Mouse (Mus musculus) lung, embryonic 16.5 days (tissue): Measurements from ENCODE around the gene Vezt. TPM values are rescaled to one million over a fixed set of nuclear protein-coding genes. Genes with fewer than 3 reads are reported as not detected.

Experiments
- ATAC-seq: fragments of 200-750 bp; cut with Nextera tagmentation; 2 replicates; pipeline ENCODE4 v1.8.0; 2017; ENCODE audit warnings: low read depth, mild to moderate bottlenecking, moderate library complexity
- H3K27ac ChIP-seq: fragments of 300-500 bp; sonication (generic); 2 replicates; pipeline ENCODE4 v1.5.1; 2014; ENCODE audit warnings: mild to moderate bottlenecking, control low read depth, low read length
- H3K27me3 ChIP-seq: fragments of 300-500 bp; sonication (generic); 2 replicates; pipeline ENCODE4 v1.6.1; 2014; ENCODE audit warnings: low read depth, low read length, mixed read lengths; ENCODE audit not compliant: control insufficient read depth, insufficient read depth
- H3K36me3 ChIP-seq: fragments of 300-500 bp; sonication (generic); 2 replicates; pipeline ENCODE4 v1.6.1; 2014; ENCODE audit warnings: low read length; ENCODE audit not compliant: control insufficient read depth, insufficient read depth
- H3K4me1 ChIP-seq: fragments of 300-500 bp; sonication (generic); replicated peaks from 2 replicates; pipeline ENCODE4 v1.6.1; 2014; ENCODE audit warnings: low read length, mixed read lengths; ENCODE audit not compliant: control insufficient read depth, insufficient read depth
- H3K4me2 ChIP-seq: fragments of 300-500 bp; sonication (generic); 2 replicates; pipeline ENCODE4 v1.6.1; 2014; ENCODE audit warnings: low read depth, low read length, control low read depth
- H3K4me3 ChIP-seq: fragments of 300-500 bp; sonication (generic); 2 replicates; pipeline ENCODE4 v1.5.1; 2014; ENCODE audit warnings: mild to moderate bottlenecking, low read length, control low read depth
- H3K9ac ChIP-seq: fragments of 300-500 bp; sonication (generic); 2 replicates; pipeline ENCODE4 v1.6.1; 2014; ENCODE audit warnings: low read length, control low read depth
- H3K9me3 ChIP-seq: fragments of 300-500 bp; sonication (generic); 2 replicates; pipeline ENCODE4 v1.6.1; 2016; ENCODE audit warnings: low read length; ENCODE audit not compliant: control insufficient read depth
- WGBS: fragments of 180-500 bp; shearing (Covaris S2); extraction: QIAGEN DNeasy Blood & Tissue Kit; methylation state at CpG from one replicate; pipeline ENCODE4 v1.1.7; 2014; 5-methylcytosine and 5-hydroxymethylcytosine counted together
- polyA plus RNA-seq: library from polyadenylated mRNA; unstranded; fragments of >200 nt; fragmentation: Nextera tagmentation; extraction: Ambion mirVana; gene quantifications from 2 replicates; pipeline ENCODE4 v1.2.1, GENCODE M21; 2015

Vezt gene
- polyA plus RNA-seq, 1 experiment from 2014 or later, result 27.3 TPM

- Histone ChIP-seq H3K4me1 (peaks cover 7% of the 10 kb centered on the region; the same call in 1 of the 2 replicates), H3K27me3 (no peaks in the 10 kb centered on the region), H3K4me3 (no peak overlapping the region), H3K27ac (no peak overlapping the region), H3K9me3 (no peaks in the 10 kb centered on the region), H3K36me3 (no peaks in the 10 kb centered on the region), H3K4me2 (no peak overlapping the region), H3K9ac (no peak overlapping the region)
- ATAC-seq, result no peak
- 79% methylated on average over 2 of the region's 2 CpGs for WGBS
Measured at GRCm38 (mm10) chr10:93949921-93950320, 85.7 kb downstream of the Vezt start.

- Histone ChIP-seq H3K4me1 (peaks cover 7% of the 10 kb centered on the region; the same call in 1 of the 2 replicates), H3K27ac (no peak overlapping the region), H3K9me3 (no peaks in the 10 kb centered on the region), H3K4me3 (no peak overlapping the region), H3K9ac (no peak overlapping the region), H3K36me3 (no peaks in the 10 kb centered on the region), H3K27me3 (no peaks in the 10 kb centered on the region), H3K4me2 (no peak overlapping the region)
- peak; percentile 26; the same call in 1 of the 2 replicates for ATAC-seq
- 60% methylated on average over 9 of the region's 9 CpGs for WGBS
Measured at GRCm38 (mm10) chr10:93945843-93946499, 89.6 kb downstream of the Vezt start.

DNA sequence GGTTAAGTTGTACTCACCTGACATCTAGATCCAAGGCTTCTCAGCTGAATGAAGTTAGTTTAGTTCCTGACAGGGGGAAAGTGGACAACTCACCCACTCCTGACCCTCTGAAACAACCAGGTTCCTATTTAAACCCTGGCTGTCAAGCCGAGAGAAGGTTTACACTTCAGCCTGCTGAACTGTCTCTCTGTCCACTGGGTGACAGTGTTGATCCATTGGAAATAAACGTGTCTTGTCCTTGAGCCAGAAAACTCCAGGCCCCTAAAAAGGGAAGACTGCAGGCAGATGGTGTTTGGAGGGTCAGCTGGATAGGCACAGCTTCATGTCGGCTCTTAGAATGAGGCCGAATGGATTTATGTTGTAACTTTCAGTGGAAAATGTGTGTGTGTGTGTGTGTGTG lies 90.3 kb downstream of the Vezt start:
- H3K4me2 ChIP-seq, result no peak overlapping the region
- WGBS, result 15% methylated on average over 4 of the region's 4 CpGs

GRCm38 (mm10) chr10:93944241-93944640 lies 91.4 kb downstream of the Vezt start:
- 0 out of 2 replicates have a peak, but pooled peaks have one; percentile 12 for ATAC-seq
- WGBS, result 38% methylated on average over 5 of the region's 5 CpGs
- no peak overlapping the region for H3K27ac ChIP-seq
- H3K9me3 ChIP-seq, result no peaks in the 10 kb centered on the region
- no peak overlapping the region for H3K4me3 ChIP-seq
- 0 out of 2 replicates have a peak, but pooled peaks cover 4% of the 10 kb centered on the region for H3K4me1 ChIP-seq
- H3K9ac ChIP-seq, result no peak overlapping the region
- no peak overlapping the region for H3K4me2 ChIP-seq
- H3K36me3 ChIP-seq, result no peaks in the 10 kb centered on the region
- no peaks in the 10 kb centered on the region for H3K27me3 ChIP-seq

More for the DNA sequence above, 90.3 kb downstream of the Vezt start:
- Histone ChIP-seq H3K27me3 (no peaks in the 10 kb centered on the region), H3K9ac (no peak overlapping the region), H3K4me1 (0 out of 2 replicates have a peak, but pooled peaks cover 4% of the 10 kb centered on the region), H3K36me3 (no peaks in the 10 kb centered on the region), H3K9me3 (no peaks in the 10 kb centered on the region), H3K27ac (no peak overlapping the region), H3K4me3 (no peak overlapping the region)
- ATAC-seq, result peak; percentile 83

DNA sequence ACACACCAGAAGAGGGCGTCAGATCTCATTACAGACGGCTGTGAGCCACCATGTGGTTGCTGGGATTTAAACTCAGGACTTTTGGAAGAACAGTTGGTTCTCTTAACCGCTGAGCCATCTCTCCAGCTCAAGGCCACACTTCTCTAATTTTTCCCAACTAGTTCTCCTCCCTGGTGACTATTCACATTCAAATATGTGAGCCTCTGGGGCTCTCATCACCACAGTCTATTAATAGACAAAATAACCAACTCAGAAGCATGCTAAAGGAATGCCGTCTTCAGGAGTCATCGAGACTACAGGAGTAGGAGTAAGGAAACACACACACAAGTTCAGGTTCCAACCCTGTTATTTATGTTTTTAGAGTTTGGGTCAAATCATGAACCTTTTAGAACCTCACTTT lies 95.3 kb downstream of the Vezt start:
- H3K9me3 ChIP-seq, result no peaks in the 10 kb centered on the region
- H3K27me3 ChIP-seq, result no peaks in the 10 kb centered on the region
- no peak overlapping the region for H3K27ac ChIP-seq
- 76% methylated on average over 5 of the region's 5 CpGs for WGBS
- H3K4me3 ChIP-seq, result no peak overlapping the region
- H3K9ac ChIP-seq, result no peak overlapping the region
- no peaks in the 10 kb centered on the region for H3K36me3 ChIP-seq
- H3K4me2 ChIP-seq, result no peak overlapping the region
- no peak for ATAC-seq
- 0 out of 2 replicates have a peak, but pooled peaks cover 2% of the 10 kb centered on the region for H3K4me1 ChIP-seq

DNA sequence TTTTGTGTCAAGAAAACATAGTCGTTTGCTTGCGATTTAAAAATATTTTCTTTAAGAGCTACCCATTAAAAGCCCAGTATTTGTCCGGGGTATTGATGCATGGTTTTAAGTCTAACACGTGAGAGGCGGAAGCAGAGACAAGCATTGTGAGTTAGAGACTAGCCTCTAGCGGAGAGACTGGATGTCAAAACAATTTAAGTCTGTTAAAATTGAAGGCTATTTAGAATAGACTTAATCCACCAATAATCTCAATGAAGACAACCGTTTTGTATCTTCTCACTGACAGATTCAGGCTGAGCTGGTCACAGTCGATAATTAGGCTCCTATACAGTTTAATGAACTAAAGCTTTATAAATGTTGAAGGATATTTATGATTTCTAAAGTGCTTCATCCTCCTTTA lies 95.9 kb downstream of the Vezt start:
- Histone ChIP-seq H3K4me2 (no peak overlapping the region), H3K9me3 (no peaks in the 10 kb centered on the region), H3K4me3 (no peak overlapping the region), H3K27ac (no peak overlapping the region), H3K9ac (no peak overlapping the region), H3K4me1 (no peaks in the 10 kb centered on the region), H3K36me3 (no peaks in the 10 kb centered on the region), H3K27me3 (no peaks in the 10 kb centered on the region)
- WGBS, result 87% methylated on average over 8 of the region's 8 CpGs
- ATAC-seq, result no peak

GRCm38 (mm10) chr10:93938844-93939271 lies 96.8 kb downstream of the Vezt start:
- WGBS, result 83% methylated on average over 20 of the region's 20 CpGs

GRCm38 (mm10) chr10:93933980-93934379 lies 101.6 kb downstream of the Vezt start:
- Histone ChIP-seq H3K27ac (peak overlapping the region; percentile 17; the same call in 1 of the 2 replicates), H3K4me2 (peak overlapping the region; percentile 39)

More at GRCm38 (mm10) chr10:93938844-93939271, 96.8 kb downstream of the Vezt start:
- peaks cover 6% of the 10 kb centered on the region for H3K4me1 ChIP-seq
- H3K27me3 ChIP-seq, result no peaks in the 10 kb centered on the region
- ATAC-seq, result no peak
- no peak overlapping the region for H3K4me3 ChIP-seq
- H3K9ac ChIP-seq, result no peak overlapping the region
- no peak overlapping the region for H3K27ac ChIP-seq
- no peaks in the 10 kb centered on the region for H3K9me3 ChIP-seq
- H3K4me2 ChIP-seq, result no peak overlapping the region
- no peaks in the 10 kb centered on the region for H3K36me3 ChIP-seq

DNA sequence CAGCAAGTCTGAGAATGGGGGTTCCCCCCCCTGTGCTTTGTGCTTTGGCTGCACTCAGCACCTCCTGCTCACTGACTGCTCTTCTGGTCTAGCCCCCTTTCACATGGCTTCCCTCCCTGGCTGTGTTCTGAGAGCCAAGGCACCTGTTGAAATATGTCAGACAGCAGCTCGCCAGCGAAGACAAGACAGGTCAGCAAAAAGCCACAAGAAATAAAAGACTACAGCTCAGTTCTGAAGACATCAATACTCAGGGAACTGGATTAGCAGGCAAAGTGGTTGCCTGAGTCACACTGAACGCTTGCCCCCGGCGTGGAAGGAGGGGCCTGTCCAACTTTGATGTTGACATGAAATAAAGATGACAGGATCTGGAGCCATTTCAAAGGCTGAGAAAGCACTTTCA lies 102.8 kb downstream of the Vezt start:
- ATAC-seq, result peak; percentile 39
- Histone ChIP-seq H3K9ac (no peak overlapping the region), H3K27ac (no peak overlapping the region), H3K27me3 (no peaks in the 10 kb centered on the region), H3K4me3 (no peak overlapping the region), H3K4me1 (peaks cover 14% of the 10 kb centered on the region), H3K36me3 (no peaks in the 10 kb centered on the region), H3K9me3 (no peaks in the 10 kb centered on the region), H3K4me2 (no peak overlapping the region)
- 26% methylated on average over 5 of the region's 5 CpGs for WGBS

More at GRCm38 (mm10) chr10:93933980-93934379, 101.6 kb downstream of the Vezt start:
- ATAC-seq, result peak; percentile 94
- no peaks in the 10 kb centered on the region for H3K9me3 ChIP-seq
- H3K9ac ChIP-seq, result no peak overlapping the region
- H3K36me3 ChIP-seq, result no peaks in the 10 kb centered on the region
- H3K4me1 ChIP-seq, result peaks cover 14% of the 10 kb centered on the region
- H3K27me3 ChIP-seq, result no peaks in the 10 kb centered on the region
- 18% methylated on average over 9 of the region's 9 CpGs for WGBS
- no peak overlapping the region for H3K4me3 ChIP-seq
